Mouse (Mus musculus): ENCODE data around the gene Akt3. TPM values are rescaled to one million over a fixed set of nuclear protein-coding genes. Genes with fewer than 3 reads are reported as not detected.

Akt3 gene
- total and polyA plus RNA-seq, 2 experiments from 2014 or later: 18.6 to 143 TPM

DNA sequence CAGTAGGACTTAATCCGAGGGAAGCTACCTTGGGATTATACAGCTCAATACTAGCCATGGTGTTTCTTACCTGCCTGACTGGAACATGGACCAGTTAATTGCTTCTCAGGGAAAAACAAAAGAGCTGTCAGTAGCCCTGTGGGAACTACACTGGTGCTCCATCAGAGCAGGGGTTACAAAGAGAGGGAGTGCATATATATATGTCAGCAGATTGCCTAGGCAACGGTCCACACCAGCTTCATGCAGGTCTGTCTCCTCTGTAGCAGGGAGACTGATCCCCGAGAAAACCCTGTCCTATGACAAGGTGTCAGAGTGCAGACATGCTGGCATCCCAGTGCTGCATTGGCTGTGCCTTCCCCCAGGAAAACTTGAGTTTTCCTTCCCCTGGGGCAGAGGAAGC lies 248.0 kb downstream of the Akt3 start:
- no peak for TF ChIP-seq CTCF (IDR thresholded peaks at IDR 0.05; ENCODE audit: low read depth)
- no peak overlapping the region for H3K4me2 ChIP-seq (ENCODE audit: low read depth)
- peaks cover 3% of the 10 kb centered on the region for H3K4me1 ChIP-seq (ENCODE audit: insufficient read depth)
- H3K9me3 ChIP-seq (ENCODE audit: low read length): no peaks in the 10 kb centered on the region
- no peak overlapping the region for H3K4me3 ChIP-seq (ENCODE audit: low read depth, low read length)
- ATAC-seq (peak; percentile 18; the same call in 1 of the 2 replicates), DNase-seq (no peak)
- no peaks in the 10 kb centered on the region for H3K27me3 ChIP-seq (ENCODE audit: insufficient read depth, low read length)
- H3K27ac ChIP-seq (ENCODE audit: low read depth, low read length): no peak overlapping the region
- WGBS: 16% methylated on average over 3 of the region's 3 CpGs
- no peak overlapping the region for H3K9ac ChIP-seq
- H3K36me3 ChIP-seq (ENCODE audit: insufficient read depth): no peaks in the 10 kb centered on the region

DNA sequence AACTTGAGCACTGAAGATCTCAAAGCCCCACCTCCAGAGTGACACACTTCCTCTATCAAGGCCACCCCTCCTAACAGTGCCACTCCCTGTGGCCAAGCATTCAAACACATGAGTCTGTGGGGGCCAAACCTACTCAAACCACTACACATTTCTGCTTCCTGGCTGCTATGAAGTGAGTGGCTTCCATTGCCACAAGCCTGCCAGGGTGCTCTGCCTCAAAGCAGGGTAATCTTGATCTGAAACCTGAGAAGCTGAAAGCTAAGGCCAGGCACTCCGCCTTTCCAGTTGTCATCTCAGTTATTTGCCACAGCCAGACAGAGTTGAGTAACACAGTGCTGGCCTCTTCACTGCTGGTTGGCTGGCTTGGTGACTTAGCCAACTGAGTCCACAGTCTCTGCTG lies 249.2 kb downstream of the Akt3 start:
- no peak for DNase-seq
- no peaks in the 10 kb centered on the region; the same call in 1 of the 2 replicates for H3K4me1 ChIP-seq (ENCODE audit: insufficient read depth)
- no peak overlapping the region for H3K4me3 ChIP-seq (ENCODE audit: low read depth, low read length)
- H3K4me2 ChIP-seq (ENCODE audit: low read depth): no peak overlapping the region
- ATAC-seq: no peak
- 93% methylated on average over 1 of the region's 1 CpGs for WGBS
- no peaks in the 10 kb centered on the region for H3K36me3 ChIP-seq (ENCODE audit: insufficient read depth)
- H3K27me3 ChIP-seq (ENCODE audit: insufficient read depth, low read length): no peaks in the 10 kb centered on the region
- H3K27ac ChIP-seq (ENCODE audit: low read depth, low read length): no peak overlapping the region
- no peak for TF ChIP-seq CTCF (IDR thresholded peaks at IDR 0.05; ENCODE audit: low read depth)
- no peaks in the 10 kb centered on the region for H3K9me3 ChIP-seq (ENCODE audit: low read length)
- no peak overlapping the region for H3K9ac ChIP-seq

DNA sequence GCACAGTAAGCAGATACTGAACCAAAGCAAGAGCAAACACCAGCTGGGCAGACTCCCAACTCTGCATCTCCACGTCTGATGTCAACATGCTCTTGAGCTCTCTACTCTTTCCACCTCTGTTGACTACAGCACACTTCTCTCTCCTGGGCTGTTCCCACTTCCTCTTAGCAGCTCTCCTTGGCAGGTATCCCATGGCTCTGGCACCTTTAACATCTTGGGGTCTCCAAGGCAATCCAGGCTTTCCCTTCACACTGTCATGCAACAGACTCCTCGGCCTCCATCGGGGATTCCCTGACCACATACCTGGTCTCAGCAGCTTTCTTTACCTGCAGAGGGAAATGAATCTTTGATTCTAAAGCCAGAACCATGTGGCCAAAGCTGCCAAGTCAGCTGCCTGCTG lies 250.6 kb downstream of the Akt3 start:
- Histone ChIP-seq H3K9ac (no peak overlapping the region), H3K27me3 (ENCODE audit: insufficient read depth, low read length) (no peaks in the 10 kb centered on the region), H3K9me3 (ENCODE audit: low read length) (no peaks in the 10 kb centered on the region), H3K36me3 (ENCODE audit: insufficient read depth) (no peaks in the 10 kb centered on the region), H3K4me2 (ENCODE audit: low read depth) (no peak overlapping the region), H3K4me3 (ENCODE audit: low read depth, low read length) (no peak overlapping the region), H3K4me1 (ENCODE audit: insufficient read depth) (peaks cover 5% of the 10 kb centered on the region; the same call in 1 of the 2 replicates), H3K27ac (ENCODE audit: low read depth, low read length) (no peak overlapping the region)
- DNase-seq (no peak), ATAC-seq (no peak)
- WGBS: 80% methylated on average over 3 of the region's 3 CpGs
- TF ChIP-seq CTCF (IDR thresholded peaks at IDR 0.05; ENCODE audit: low read depth): no peak

DNA sequence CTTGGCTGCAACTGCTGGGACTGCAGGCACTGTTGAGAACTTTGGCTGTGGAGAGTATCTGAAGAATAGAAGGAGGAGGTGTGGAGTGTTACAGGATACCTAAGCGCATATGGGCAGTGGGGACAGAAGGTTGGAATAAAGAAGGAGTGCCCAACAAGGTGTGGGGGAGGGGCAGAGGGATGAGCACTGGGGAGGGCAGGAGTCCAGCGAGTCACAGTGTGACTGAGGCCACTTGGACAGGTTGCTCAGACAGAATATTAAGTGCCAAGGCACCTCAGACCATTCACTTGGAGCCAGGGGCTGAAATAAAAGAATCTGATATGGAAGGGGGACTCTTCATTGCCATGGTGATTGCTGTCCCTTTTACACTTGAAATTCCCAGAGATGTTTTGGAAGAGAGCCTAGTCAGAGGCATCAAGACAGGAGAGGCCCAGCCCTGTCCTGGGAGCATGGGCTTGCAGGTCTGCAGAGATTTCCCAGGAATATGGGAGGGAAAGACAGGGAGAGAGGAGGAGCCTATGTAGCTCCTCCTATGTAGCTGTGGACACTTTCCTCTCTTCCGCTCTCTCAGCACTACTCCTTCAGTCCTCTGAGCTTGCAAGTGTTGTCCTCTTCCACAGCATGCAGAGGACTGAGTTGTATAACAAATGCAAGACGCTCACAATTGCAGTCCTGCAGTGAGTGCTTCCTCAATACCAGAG lies 253.8 kb downstream of the Akt3 start:
- Histone ChIP-seq H3K9me3 (ENCODE audit: low read length) (no peaks in the 10 kb centered on the region), H3K4me1 (ENCODE audit: insufficient read depth) (peaks cover 9% of the 10 kb centered on the region), H3K27ac (ENCODE audit: low read depth, low read length) (0 out of 2 replicates have a peak overlapping the region, but pooled peaks have one; percentile 21), H3K36me3 (ENCODE audit: insufficient read depth) (no peaks in the 10 kb centered on the region), H3K4me3 (ENCODE audit: low read depth, low read length) (no peak overlapping the region), H3K27me3 (ENCODE audit: insufficient read depth, low read length) (no peaks in the 10 kb centered on the region), H3K4me2 (ENCODE audit: low read depth) (no peak overlapping the region), H3K9ac (no peak overlapping the region)
- no peak for TF ChIP-seq CTCF (IDR thresholded peaks at IDR 0.05; ENCODE audit: low read depth)
- WGBS: 49% methylated on average over 4 of the region's 4 CpGs
- ATAC-seq: peak; percentile 10; the same call in 1 of the 2 replicates
- DNase-seq: no peak

DNA sequence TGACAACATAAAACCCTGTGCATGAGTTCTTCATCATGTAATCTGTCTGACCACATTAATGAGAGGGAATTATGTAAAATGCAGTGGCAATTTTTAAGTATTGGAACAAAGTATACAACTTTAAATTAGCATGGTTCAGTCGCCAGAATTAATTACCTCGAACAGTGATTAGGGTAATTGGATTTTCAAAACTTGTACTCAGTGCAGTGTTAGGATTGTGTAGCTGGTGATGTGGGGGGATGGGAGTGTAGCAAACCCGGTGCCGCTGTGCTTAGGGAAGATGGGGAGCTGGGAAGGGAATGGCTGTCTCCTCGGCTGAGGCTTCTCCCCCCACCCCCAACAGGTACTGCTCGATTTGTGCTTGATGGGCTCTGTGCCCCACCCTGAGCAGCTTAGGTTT lies 255.1 kb downstream of the Akt3 start:
- no peak overlapping the region for H3K4me2 ChIP-seq (ENCODE audit: low read depth)
- TF ChIP-seq CTCF (IDR thresholded peaks at IDR 0.05; ENCODE audit: low read depth): no peak
- H3K9me3 ChIP-seq (ENCODE audit: low read length): no peaks in the 10 kb centered on the region
- peaks cover 17% of the 10 kb centered on the region for H3K4me1 ChIP-seq (ENCODE audit: insufficient read depth)
- H3K27me3 ChIP-seq (ENCODE audit: insufficient read depth, low read length): no peaks in the 10 kb centered on the region
- peak; percentile 40 for ATAC-seq
- DNase-seq: no peak
- WGBS: 13% methylated on average over 6 of the region's 6 CpGs
- H3K4me3 ChIP-seq (ENCODE audit: low read depth, low read length): no peak overlapping the region
- H3K36me3 ChIP-seq (ENCODE audit: insufficient read depth): no peaks in the 10 kb centered on the region
- no peak overlapping the region for H3K27ac ChIP-seq (ENCODE audit: low read depth, low read length)
- no peak overlapping the region for H3K9ac ChIP-seq

DNA sequence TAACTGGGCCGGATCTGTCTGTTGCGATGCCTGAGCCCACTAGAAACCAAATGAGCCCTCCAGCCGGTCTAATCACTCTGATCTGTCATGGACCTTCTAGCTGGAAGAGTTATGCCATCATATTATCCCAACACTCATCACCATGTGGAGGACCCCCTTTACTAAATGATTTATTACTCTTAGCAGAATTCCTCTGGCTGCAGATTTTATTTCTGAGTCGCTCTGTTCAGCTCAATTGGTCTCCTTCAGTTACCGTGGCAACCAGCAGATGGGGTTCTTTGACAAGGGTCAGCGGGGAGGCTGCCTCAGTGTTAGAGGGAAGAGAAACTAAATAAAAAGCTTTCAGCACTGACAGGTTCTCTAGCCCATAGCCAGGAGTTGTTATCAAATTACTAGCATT lies 259.0 kb downstream of the Akt3 start:
- peak overlapping the region; percentile 10; the same call in 1 of the 2 replicates for H3K9ac ChIP-seq
- WGBS: 13% methylated on average over 6 of the region's 6 CpGs
- H3K27ac ChIP-seq (ENCODE audit: low read depth, low read length): peak overlapping the region; percentile 89
- no peak overlapping the region for H3K4me2 ChIP-seq (ENCODE audit: low read depth)
- H3K4me1 ChIP-seq (ENCODE audit: insufficient read depth): peaks cover 41% of the 10 kb centered on the region
- TF ChIP-seq CTCF (IDR thresholded peaks at IDR 0.05; ENCODE audit: low read depth): peak; percentile 52
- H3K4me3 ChIP-seq (ENCODE audit: low read depth, low read length): no peak overlapping the region
- no peaks in the 10 kb centered on the region for H3K27me3 ChIP-seq (ENCODE audit: insufficient read depth, low read length)
- H3K9me3 ChIP-seq (ENCODE audit: low read length): no peaks in the 10 kb centered on the region
- no peaks in the 10 kb centered on the region for H3K36me3 ChIP-seq (ENCODE audit: insufficient read depth)
- DNase-seq (peak; percentile 77), ATAC-seq (peak; percentile 28)

Data from forebrain, postnatal 0 days (tissue).